Mouse (Mus musculus) retina, adult 2 months (tissue): ENCODE results near the gene Epb41l4b.

ENCODE experiments used
- DNase-seq: peaks from one replicate; pipeline ENCODE4 v3.0.0-alpha.2; 2012; ENCODE audit warnings: low read depth, low spot score

The Epb41l4b gene

DNA sequence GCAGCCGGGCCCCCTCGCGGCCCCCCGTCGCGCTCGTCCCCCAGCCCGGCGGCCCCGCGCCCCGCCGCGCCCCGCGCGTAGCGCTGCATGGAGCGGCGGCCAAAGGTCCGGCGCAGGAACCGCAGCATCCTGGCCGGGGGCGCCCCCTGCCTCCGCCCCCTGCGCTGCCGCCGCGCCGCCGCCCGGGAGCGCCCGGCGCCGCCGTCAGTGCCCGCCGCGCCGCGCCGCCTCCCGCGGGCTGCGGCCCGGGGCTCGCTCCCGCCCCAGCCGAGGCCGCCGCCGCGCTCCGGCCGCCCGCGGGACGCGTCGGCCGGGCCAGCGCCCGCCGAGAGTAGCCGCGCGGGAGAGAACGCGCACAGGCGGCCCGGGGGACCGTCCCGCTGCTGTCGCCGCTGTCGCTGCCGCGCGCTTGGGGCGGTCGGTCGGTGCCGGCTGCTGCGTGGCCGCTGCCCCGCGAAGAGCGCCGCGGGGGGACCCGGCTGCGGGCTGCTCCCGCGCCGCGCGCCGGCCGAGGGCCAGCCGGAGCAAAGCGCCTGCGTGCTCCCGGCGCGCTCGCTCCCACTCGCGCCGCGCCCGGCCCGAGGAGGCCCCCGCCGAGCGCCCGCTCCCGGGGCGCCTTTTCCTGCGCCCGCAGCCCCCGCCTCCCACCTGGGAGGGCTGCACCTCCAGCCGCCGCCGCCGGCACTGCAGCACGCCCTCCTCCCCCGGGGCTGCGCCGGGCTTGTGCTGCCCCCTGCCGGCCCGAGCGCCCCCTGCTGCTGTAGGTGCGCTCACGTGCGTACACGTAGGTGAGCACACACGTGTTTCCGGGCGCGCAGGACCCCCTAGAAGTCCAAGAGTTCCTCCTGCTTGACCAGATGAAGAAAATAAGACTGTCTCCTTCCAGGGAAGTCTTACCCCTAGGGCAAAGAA is at the start of gene Epb41l4b:
Gene Epb41l4b (minus strand): TSS at position 412 of the 912 bp plus-strand sequence.
- peak; percentile 34 for DNase-seq

DNA sequence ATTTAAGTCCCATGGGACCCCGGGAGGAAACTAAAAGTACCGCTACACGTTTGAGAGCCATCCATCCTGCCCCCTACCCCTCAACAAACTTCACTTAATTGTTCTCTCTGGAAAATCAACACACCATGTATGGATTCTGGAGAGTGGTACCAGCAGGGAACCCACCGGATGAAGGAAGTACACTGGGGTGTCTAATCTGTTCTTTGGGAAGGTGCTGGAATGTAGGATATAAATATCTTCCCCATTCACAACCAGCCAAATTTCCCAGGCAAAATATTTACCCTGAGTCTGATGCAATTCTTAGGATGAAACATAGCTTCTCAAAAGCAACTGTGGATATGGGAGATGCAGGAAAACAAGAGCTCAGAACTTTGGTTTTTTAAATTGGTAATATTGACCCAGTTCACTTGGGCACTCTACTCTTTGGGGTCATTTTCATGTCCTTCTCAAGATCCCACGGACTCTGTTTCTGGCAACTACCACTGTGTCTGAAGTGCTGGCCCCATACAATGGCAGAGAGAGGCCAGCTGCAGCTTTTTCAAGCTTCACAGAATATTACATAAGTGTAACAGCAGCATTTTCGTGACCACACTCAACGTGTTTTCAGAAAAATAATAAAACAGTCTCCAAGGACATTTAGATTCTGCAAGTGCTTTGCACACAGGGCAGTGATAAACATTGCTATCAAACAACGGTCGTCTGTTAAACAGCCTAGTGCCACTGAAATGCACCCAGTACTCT is 48.5 kb upstream of the Epb41l4b start:
- DNase-seq: no peak

DNA sequence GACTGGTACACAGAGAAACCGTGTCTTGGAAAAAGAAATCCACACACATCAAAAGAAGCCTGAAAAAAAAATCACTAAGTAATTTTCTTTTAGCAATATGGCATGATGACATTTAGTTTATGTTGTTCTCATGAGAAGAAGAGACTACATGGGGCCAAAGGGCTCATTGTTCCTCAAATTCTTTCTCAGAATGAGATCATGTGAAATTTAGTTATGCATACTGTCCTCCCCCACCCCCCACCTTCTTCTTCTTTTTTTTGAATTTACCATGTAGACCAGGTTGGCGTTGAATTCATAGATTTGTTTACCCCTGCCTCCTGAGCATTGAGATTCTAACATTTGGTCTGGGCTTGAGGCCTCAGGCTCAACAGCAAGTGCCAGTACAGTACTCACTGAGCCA is 46.6 kb upstream of the Epb41l4b start:
- DNase-seq: no peak

DNA sequence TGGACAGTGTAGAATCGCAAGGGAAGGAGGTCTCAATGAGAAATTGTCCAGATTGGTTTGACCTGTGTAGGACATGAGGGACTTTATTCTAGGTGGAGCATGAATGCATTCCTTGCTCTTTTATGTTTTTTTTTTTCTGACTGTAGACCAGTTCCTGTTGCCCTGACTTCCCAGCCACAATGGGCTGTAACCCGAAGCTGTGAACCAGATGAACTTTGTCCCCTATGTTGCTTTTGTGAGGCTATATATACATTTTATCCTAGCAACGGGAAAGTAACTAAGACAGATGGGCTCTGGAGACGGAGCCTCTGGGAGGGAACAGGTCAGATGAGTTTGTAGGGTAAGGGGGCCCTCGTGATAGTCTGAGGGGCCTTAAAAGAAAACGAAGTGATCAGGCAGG is 42.8 kb upstream of the Epb41l4b start:
- no peak for DNase-seq

DNA sequence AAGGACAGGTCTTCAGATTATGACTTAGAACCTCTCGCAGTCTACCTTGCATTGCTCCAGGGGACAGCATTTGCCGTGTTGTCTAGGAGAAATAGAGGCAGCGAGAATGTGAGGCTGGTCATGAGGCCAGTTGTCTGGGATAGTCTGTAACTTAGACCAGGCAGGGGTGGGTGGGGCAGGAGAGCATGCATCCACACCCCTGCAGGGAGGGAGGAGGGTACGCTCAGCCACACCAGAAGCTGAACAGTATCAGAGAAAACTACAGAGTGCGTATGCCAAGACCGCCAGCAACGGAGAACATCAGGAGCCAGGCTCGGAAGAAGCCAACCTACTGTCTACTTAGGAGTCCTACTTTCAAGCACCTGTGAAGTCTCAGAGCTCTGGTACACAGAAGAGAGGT is 42.2 kb upstream of the Epb41l4b start:
- DNase-seq: no peak

DNA sequence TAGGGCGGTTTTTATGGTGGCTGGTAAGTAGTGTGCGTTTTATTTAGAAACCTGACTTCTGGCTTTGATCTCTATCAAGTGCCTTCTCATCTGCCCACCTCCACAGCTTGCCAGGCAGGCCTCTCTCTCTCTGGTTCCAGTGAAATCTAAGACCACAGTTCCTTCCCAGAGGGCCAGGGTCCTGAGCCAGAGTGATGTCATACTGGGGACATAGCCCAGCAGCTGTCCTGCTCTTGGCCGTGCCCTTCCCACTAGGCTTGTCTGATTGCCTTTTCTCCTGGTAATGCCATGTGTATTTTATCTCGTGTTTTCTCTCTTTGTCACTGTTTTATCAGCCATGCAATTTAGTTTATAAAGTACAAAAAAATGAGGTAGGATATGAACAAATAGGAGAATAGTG is 40.3 kb upstream of the Epb41l4b start:
- DNase-seq: no peak

DNA sequence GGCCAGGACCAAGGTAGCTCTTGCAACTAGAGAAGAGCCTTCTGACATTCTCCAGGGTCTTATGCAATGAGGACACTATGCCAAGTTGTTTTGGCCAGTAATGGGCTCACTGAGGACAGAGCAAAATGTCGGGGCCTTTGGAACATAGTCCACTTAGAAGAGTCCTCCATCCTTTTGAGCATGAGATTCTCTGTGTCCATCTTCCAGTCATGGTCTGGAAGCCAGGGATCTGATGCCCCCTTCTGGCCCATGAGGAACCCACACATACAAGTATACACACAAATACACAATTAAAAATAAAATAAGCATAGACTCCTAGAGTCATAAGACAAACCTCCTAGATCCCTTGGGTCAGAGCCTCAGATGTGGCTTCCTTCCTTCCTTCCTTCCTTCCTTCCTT is 38.3 kb upstream of the Epb41l4b start:
- no peak for DNase-seq

DNA sequence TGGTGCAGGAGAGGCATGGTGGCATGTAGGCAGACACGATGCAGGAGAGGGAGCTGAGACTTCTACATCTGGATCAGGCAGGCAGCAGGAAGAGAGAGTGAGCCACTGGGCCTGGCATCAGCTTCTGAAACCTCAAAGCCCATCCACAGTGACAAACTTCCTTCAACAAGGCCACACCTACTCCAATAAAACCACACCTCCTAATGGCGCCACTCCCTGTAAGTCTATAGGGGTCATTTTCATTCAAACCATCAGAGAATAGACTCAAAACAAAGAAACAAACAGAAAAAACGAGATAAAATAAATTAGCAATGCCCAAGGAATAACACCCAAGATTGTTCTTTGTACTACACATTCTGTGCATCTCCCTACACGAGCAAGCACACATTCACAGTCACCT is 35.6 kb upstream of the Epb41l4b start:
- no peak for DNase-seq

DNA sequence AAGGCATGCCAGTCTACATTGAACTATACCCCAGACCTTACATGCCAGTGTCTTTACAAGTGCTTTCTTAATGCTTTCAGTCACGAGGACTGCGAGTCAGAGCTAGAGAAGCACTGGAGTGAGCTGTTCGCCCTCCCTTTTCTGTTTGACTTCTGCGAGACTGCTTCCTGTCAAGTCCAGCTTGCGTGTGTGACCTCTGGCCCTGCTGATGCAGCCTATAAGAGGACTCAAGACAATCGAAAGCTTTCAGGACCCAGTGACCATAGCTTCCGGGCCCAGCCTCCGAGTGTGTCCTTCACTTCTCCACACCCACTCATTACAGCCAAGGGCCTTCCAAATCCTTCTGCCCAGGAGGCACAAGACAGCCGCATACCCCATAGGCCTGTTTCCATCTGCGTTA is 32.1 kb upstream of the Epb41l4b start:
- DNase-seq: no peak

DNA sequence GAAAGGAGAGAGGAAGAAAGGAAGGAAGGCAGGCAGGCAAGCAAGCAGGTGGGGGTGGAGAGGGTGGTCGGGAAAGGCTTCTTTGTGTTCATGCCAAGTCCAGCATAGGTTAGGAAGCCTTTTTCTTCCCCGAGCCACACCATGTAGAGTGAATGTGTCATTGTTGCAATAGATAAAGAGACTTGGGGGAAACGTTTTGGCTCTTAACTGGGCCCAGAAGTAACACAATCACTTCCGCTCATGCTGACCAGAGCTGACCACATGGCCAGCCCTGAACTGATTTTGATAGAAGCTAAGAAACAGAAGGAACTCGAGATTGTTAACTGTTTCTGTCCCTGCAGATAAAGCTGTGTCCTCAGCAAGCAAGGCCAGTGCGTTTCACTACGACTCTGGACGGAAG is 29.6 kb upstream of the Epb41l4b start:
- no peak for DNase-seq

DNA sequence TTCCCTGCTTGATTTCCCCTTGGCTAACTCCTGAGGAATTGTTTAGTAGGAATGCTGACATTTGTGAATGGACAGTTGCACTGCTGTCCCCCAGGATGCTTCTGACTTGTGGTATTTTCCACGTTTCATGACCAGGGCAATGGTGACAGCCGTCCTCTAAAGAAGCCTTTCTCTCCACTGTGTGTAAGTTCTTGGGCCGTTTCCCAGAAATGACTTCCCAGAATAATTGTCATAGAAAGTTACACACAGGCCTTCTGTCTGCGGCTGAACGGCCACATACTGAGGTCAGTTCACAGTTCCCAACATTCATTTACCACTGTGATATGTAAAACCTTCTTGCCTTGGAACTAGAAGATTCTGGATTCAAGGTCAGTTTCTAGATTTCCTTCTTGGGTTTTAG is 28.6 kb upstream of the Epb41l4b start:
- no peak for DNase-seq

DNA sequence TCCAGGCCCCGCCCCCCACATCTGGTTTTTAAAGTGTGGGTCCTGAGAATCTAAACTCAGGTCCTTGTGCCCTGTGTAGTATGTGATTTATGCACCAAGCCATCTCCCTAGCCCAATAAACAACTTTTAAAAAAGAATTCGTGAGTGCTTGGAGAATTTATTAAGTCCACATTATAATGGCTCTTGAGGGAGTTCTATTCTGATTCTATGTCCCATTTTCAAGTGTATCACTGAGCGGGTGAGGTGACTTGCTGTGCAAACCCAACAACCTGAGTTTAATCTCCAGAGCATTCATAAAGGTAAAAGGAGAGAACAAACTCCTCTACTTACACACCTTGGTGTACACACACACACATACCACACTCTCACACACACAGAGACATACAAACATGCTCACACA is 25.4 kb upstream of the Epb41l4b start:
- DNase-seq: no peak

DNA sequence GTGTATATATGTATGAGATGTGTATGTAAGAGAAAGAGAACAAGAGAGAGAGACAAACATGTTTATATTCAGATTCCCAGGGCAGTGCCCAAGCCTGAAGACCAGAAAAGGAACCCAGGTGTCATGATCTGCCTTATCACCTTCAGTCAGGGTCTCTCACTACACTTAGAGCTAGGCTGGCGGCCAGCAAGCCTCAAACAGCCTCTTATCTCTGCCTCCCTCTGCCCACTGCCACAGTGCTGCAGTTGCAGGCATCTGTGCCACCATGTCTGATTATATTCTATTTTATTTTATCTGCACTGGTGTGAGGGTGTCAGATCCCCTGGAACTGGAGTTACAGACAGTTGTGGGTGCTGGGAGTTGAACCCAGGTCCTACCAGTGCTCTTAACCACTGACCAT is 25.0 kb upstream of the Epb41l4b start:
- DNase-seq: no peak

DNA sequence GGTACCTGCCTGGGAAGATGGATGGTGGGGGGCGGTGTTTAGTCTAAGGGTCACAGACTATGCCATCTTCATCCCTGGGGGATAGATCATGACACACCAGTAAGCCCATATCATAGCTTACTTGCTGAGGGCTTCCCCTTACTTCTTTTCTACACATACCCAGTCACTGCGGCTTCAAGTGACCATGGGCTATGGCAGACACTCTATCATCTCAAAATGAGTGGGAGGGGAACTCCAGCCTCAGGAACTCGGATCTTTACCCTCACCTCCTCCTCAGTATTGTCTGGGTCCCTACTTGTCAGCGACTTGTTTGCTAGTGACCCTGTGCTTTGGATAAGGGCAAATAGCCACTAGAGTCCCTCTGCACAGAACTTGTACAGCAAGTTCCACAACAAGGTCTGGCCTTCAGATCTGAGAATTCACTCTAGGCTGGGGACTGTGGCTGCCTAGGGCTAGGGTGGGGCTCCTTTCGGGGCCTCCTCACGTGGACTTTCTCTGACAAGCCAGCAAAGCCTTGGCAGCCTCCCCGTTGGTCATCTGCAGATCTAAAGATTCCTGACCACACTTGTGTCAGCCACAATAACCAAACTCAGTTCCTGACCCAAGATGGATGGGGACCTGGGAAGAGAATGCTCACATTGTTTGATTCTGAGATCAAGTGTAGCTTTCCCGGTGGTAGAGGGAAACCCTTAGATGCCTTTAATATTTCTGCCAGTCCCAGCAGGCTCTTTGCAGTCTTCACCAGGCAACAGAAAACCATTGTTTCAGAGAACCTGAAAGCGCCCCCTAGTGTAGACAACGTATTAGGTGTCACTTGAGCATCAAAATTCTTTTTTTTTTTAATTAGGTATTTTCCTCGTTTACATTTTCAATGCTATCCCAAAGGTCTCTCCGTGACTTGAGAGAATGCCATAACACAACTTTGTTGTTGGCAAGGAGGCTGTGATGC is 24.0 kb upstream of the Epb41l4b start:
- DNase-seq: no peak

DNA sequence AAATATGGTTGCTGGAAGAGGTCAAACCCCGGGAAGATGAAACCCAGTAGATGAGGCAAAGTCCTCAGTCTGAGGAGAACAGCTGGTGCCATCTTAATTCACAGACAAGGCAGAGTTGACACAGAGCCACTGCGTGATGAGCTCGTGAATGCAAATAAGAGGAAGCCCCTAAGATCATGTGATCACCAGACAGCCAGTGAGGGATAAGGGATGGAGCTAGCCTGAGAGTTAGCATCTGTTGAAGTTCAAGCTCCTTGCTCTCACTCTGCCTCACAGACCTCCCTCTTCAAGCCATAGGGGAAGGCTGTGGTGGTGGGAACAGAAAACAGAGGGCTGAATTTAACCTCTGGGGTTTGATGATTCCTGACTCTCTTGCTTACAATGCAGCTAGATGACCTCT is 22.4 kb upstream of the Epb41l4b start:
- no peak for DNase-seq

DNA sequence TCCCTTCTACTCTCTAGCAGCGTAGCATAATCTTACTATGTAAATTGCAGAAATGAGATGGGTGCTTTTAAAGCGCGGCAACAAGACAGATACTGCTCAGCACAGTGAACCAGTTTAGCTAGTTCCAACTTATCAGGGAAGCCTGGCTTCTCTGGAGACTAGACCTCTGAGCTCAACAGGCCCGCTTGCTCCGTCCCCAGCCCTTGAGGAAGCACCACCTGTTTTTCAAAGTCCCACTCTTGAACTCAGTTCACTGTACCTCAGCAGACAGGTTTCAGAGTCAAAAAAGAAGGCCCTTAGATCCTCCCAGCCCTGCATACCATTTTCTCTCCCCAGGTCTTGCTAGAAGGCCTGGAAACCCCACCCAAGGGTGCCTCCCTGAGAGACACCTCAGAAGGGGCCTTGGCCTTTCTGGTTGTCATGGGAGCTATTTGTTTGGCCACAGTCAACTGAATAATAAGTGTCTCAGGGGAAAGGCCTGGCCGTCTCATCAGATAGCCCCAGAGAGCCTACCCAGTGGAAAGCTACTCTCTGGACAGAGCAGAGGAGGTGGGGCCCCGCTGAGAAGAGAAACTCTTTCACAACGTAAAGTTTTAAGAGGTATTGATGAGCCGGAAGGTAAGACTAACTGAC is 21.5 kb upstream of the Epb41l4b start:
- no peak for DNase-seq

DNA sequence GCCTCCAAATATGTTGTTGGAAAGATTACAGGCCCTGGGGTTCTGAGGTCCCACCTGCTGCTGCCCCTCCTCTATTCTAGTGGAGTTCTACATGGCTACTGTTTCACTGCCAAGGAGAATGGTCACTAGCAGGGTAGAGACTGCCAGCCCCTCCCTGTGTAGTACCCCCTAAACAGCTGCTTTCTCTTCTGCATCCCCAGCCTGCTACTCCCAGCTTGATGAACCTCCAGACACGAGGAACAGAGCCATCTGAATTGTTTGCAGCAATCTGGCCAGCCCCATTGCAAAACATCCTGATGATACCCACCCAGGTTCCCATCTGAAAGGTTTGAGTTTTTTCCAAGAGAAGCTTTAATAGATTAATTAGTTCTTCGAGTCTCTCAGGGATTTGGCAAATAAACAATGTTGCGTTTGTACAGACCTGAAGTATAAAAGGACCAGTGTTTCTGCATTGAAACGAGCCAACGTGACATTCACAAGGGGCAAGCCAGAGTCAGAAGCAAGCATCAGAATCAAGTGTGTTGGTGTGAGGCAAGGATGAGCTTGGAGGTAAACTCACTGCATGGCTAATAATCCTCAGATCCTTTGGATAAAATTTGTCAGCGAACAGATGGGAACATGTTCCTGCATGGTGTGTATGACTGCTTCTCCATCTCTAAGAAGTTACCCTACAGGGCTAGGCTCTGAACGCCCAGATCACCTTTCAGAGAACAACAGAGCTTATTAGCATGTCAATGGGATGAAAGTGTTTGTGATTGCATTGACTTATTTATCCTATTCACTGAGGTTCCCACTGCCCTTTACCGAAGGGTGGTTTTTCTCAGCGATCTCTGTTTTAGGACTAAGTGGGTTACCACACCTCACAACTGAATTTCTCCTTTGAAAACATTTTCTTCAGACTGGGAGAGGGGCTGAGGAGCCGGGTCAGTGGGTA is 19.8 kb upstream of the Epb41l4b start:
- no peak for DNase-seq

DNA sequence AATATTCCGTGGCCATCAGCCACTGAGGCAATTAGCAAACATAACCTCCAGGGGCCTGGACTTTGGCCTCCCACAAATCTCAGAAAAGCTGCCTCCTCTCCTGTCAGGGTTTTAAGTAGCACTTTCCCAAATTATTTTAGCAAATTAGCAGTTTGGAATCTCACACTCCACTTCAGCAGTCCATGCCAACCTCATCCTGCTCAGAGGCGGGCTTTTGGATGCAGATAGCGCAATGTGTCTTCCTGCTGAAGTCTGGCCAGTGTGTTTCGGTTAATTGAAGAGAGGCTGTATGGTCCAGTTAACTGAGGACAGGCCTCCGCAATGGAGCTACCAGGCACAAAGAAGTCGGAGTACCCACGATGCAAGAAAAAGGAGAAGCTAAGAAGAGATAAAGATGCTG is 17.3 kb upstream of the Epb41l4b start:
- no peak for DNase-seq

DNA sequence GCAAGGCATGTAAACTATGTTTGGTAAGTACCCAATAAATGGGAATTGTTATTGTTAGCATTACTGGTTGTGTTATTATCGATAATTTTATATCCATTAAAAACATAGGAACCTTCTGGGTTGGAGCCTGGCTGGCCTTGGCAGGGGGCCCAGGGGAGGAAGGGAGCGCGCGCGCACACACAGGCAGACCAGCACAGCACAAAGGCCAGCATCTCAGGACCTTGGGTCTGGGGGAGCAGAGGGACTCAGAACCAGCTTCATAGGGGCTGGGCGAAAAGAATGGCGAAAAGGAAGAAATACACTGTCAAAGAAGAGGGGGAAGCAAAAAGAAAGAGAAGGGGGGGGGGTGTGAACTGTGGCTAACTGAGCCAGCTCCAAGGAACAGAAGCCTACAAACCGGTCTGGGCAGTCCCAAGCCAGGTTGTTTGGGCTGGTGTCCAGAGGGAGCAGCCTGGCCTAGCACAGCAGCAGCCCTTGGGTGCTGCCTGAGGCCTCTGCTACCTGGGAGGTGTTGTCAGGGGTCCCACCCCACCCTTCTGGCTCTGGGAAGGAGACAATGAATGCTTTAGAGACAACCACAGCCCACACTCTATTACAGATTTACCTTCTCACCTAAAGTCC is 13.4 kb upstream of the Epb41l4b start:
- DNase-seq: no peak

DNA sequence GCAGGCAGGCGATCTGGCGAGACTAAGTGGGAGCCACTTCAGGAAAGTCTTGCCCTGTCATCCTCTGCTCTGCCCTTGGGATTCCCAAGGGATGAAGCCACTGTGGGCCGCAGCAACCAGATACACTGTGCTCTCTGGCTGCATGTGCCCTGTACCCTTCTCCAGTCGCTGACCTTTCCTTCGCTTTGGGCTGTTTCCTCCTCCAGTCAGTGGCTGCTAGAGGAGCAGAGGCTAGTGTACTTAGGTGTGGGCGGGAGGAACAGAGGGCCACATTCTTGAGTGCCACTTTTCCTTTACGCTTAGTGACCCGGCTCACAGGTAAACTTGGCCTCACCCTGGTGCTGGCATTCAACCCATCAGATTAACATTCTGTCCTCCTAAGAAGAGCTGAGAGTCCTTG is 10.6 kb upstream of the Epb41l4b start:
- DNase-seq: no peak
